Mouse (Mus musculus) erythroblast, embryonic 14.5 days (primary cell): ENCODE results near the gene Cdk5rap1. TPM values are rescaled to one million over a fixed set of nuclear protein-coding genes. Genes with fewer than 3 reads are reported as not detected.
"Not testable (repeated sequence)": the region's sequence is repeated elsewhere in the genome, so short reads cannot be mapped to it uniquely, and the experiment has no call there.

Experiments used
- H3K27me3 ChIP-seq: 2 replicates; pipeline ENCODE4 v1.6.1; 2012; ENCODE audit warnings: inconsistent platforms; ENCODE audit not compliant: control insufficient read depth
- H3K36me3 ChIP-seq: 2 replicates; pipeline ENCODE4 v1.6.1; 2012; ENCODE audit warnings: mild to moderate bottlenecking, inconsistent platforms; ENCODE audit not compliant: control insufficient read depth
- H3K4me1 ChIP-seq: 2 replicates; pipeline ENCODE4 v1.6.1; 2012; ENCODE audit warnings: inconsistent platforms; ENCODE audit not compliant: control insufficient read depth
- H3K4me3 ChIP-seq: replicated peaks from 2 replicates; pipeline ENCODE3; 2012; ENCODE audit warnings: moderate library complexity, mild to moderate bottlenecking, inconsistent platforms
- H3K9me3 ChIP-seq: 2 replicates; pipeline ENCODE4 v1.6.1; 2012; ENCODE audit warnings: low read length, inconsistent platforms, mixed read lengths; ENCODE audit not compliant: control insufficient read depth
- GATA1 ChIP-seq: IDR thresholded peaks from 2 replicates; pipeline ENCODE4 v1.6.1; 2012; ENCODE audit warnings: low read length, inconsistent platforms, mixed read lengths
- TAL1 ChIP-seq: IDR thresholded peaks from 3 replicates; pipeline ENCODE4 v1.6.1; 2012; ENCODE audit warnings: low read length, inconsistent platforms, mixed read lengths
- polyA plus RNA-seq: library from polyadenylated mRNA; stranded (reverse); fragments of >175 nt; gene quantifications from 2 replicates; pipeline ENCODE4 v1.2.3, GENCODE M21; 2012

The Cdk5rap1 gene
- polyA plus RNA-seq, 1 experiment = 0.05 TPM

DNA sequence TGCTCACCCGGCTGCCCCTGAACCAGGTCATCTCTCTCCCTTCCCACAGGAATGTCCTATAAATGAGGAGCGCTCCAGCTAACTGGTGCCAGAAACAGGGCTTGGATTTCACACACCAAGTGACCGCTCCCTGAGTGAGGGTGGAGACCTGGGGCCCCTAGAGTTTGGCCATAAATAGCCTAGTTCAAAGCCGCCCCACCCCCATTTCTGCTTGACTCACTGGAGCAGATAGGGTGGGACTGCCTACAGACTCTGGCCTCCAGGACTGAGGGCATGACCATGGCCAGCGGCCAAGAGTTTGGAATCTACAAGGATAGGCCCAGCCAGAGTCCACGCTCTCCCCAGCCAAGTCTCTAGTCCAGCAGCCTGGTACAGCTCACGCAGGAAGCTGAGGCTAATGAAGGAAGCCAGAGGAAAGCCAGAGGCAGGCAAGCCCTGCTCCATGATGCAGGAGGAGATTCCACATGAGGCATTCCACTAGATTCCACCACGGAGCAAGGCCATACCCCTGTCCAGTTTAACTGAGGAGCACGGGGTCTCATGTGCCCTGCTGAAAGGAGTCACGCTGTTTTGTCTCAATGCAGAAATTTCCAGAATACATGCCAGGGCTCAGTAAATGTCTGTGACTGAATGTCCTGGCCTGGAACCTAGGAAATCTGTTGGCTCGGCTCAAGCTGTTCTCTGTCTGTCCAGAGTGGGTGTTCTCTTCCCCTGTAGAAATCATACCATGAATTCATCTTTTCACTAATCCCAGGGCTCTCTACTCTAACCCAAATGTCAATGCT, 17.6 kb upstream of the Cdk5rap1 start:
- Histone ChIP-seq H3K36me3 (no peaks in the 10 kb centered on the region), H3K27me3 (no peaks in the 10 kb centered on the region), H3K4me3 (no peak overlapping the region), H3K4me1 (no peaks in the 10 kb centered on the region), H3K9me3 (no peaks in the 10 kb centered on the region)
- TF ChIP-seq TAL1 (no peak), GATA1 (no peak)

DNA sequence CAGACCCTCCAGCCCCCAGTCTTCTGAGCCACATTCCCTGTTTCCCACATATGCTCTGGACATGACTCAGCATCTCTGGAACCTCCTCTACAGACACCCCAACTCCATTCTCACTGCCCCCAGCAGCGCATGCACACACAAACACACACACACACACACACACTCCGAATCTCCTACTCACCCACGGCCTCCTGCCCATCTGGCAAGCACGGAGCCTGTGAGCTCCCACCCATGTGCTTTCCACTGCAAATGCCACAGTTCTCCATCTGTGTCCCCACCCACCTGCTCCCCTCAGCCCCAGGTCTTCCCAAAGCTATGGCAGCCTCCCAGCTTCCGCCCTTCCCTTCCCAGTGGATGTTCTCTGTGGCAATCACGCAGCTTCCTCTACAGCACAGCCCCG, 6.3 kb upstream of the Cdk5rap1 start:
- no peaks in the 10 kb centered on the region for H3K4me1 ChIP-seq
- no peaks in the 10 kb centered on the region for H3K36me3 ChIP-seq
- H3K27me3 ChIP-seq = peaks cover 2% of the 10 kb centered on the region
- no peak overlapping the region for H3K4me3 ChIP-seq
- TF ChIP-seq GATA1 (no peak), TAL1 (no peak)
- H3K9me3 ChIP-seq = no peaks in the 10 kb centered on the region

DNA sequence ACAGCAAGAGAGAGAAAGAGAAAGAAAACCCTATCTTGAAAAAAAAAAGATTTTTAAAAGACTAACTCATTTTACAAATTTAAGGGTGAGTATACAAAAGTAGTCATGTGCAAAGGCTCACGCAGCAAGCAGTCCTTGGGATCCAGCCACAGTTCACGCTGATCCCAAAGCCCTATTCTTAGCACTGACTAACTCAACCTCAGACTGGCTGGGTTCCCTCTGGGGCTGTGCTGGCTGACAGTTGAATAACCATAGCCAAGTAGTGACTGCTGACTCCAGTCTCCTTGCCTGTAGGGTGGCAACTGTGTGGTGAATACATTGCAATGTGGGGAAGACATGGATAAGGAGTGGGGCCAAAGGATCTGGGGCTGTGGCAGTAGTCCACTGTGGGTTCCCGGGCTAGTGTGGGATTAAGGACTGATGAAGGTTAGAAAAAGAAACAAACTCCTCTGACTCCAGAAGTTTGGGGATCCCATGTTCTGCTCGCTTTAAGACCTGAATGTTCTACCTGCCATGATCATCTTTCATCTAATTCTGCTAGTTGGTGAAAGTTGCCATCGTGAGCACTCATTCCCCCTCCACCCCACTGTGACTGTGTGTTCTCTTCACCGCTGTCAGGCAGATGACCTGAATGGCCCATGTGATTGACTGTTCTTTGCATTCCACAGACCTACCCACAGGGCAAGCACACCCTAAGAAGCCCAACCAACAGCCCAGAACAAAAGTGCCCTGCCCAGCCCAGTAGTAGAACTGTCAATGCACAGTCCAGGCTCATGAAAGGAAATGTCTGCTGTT, 2.2 kb upstream of the Cdk5rap1 start:
- H3K27me3 ChIP-seq = peaks cover 2% of the 10 kb centered on the region
- no peaks in the 10 kb centered on the region for H3K9me3 ChIP-seq
- TF ChIP-seq GATA1 = no peak
- no peak for TF ChIP-seq TAL1
- H3K36me3 ChIP-seq = peaks cover 8% of the 10 kb centered on the region
- no peak overlapping the region for H3K4me3 ChIP-seq
- peaks cover 20% of the 10 kb centered on the region for H3K4me1 ChIP-seq

DNA sequence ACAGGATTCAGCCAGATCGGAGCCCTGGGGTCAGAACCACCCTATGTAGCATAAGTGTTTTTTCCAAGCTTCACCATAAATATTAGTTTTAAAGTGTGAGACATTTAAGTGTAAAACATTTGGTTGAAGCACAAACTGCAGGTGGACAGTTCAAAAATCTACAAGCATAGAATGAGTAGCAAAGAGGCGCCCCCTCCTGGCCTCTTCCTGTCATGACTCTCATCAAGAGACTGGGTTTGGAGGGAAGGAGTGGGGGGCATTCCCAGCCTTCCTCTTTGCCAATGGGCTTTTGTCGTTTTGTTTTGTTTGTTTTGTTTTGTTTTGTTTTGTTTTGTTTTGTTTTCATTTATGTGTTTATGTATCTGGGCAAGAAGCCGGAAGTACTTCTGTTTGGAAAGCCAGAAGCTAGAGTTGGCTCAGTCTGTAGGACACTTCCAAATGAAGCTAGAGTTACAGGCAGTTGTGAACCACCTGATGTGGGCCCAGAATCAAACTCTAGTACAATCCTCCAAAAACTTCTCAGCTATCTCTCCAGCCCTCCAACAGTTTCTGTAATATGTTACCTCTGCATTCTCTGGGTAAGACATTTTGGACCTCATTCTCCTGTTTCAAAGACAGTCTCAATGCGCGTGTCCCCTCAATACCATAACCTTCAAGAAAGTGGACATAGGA, 1.3 kb upstream of the Cdk5rap1 start:
- TF ChIP-seq GATA1 (no peak), TAL1 (no peak)
- Histone ChIP-seq H3K4me1 (peaks cover 20% of the 10 kb centered on the region), H3K36me3 (peaks cover 15% of the 10 kb centered on the region), H3K27me3 (peaks cover 2% of the 10 kb centered on the region), H3K9me3 (no peaks in the 10 kb centered on the region), H3K4me3 (no peak overlapping the region)

DNA sequence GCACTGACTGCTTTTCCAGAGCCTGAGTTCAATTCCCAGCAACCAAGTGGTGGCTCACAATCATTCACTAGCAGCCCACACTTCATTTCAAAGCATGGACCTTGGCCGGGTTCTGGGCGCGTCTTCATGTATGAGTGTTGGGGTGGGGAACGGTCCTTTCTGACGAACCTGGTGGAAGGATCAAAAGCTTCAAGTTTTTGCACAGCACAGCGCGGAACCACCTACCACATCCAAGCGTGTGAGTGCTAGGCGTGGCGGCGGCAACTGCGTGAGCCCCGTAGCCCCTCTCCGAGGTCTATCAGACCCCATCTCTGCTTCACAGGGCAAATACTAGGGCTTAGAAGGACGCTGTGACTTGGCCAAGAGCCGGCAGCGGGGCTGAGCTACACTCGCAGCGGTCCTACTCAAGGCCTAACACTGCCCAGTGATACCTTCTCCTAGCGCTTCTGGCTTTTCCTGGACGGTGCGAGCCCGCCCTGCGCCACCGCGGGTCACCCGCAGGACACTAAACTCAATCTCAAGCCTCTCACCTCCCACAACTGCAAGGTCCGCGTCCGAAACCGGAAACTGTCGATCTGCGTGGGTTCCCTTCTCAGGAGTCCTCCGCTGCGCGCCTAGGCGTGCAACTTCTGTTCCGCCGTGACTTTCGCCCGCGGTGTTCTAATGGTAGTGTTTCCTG, 520 bp downstream of the Cdk5rap1 start:
- peaks cover 29% of the 10 kb centered on the region for H3K36me3 ChIP-seq
- H3K4me3 ChIP-seq = peak overlapping the region; percentile 78
- H3K9me3 ChIP-seq = no peaks in the 10 kb centered on the region
- TF ChIP-seq TAL1 (no peak), GATA1 (no peak)
- H3K4me1 ChIP-seq = peaks cover 20% of the 10 kb centered on the region
- no peaks in the 10 kb centered on the region for H3K27me3 ChIP-seq

DNA sequence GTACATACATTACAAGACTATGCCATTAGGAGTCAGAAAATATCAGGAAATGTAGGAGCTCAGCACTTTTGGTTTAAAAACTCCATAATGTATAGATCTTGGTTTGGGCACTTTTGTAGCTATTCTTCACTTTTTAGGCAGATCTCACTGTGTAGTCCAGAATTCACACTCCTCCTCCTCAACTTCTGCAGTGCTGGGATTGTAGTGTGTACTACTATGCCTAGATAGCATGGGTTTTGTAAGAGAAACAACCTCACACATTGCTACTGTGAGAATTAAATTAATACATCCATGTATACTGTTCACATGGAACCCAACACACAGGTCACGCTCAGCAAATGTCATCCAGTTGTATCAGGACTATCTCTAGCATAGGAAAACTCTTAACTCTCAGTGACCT, 5.3 kb downstream of the Cdk5rap1 start:
- no peak for TF ChIP-seq GATA1
- TF ChIP-seq TAL1 = no peak
- Histone ChIP-seq H3K9me3 (no peaks in the 10 kb centered on the region; the same call in 1 of the 2 replicates), H3K27me3 (no peaks in the 10 kb centered on the region), H3K36me3 (peaks cover 65% of the 10 kb centered on the region), H3K4me1 (peaks cover 10% of the 10 kb centered on the region), H3K4me3 (no peak overlapping the region)

DNA sequence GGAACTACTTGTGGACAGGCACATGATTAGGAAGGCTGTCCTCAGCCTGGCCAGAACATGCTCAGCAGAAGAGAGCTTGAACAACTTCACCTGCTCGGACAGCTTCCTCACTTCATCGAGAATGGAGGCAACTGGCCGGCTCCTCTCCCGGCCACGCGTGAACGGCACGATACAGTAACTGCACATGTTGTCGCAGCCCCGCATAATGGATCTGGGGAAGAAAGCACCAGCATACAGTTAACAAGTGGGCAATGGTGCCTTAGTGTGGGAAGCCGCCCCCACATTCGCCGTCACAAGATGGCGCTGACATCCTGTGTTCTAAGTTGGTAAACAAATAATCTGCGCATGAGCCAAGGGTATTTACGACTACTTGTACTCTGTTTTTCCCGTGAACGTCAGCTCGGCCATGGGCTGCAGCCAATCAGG, 18.8 kb downstream of the Cdk5rap1 start:
- H3K4me3 ChIP-seq, H3K4me1 ChIP-seq, H3K9me3 ChIP-seq, H3K27me3 ChIP-seq: not testable (repeated sequence)
- peaks cover 40% of the 10 kb centered on the region for H3K36me3 ChIP-seq

DNA sequence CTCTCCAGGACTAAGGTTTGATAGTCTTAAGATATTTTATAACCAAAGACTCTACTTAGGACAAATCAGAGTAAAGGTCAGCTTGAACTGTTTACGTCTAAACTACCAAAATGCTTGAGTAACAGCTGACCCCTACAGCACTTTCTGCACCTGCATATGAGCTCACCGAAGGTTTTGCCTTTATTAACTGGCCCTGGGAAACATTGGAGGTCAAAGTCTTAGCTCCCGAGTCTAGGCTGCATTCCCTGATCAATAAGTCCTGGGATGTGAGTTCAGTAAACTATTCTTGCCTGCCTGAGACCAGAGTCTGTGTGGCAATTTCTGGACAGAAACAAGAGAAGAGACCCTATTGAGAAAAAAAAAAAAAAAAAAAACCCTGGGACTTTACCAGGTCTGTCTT, 24.7 kb downstream of the Cdk5rap1 start:
- peaks cover 69% of the 10 kb centered on the region for H3K36me3 ChIP-seq
- H3K9me3 ChIP-seq = no peaks in the 10 kb centered on the region
- TF ChIP-seq GATA1 (no peak), TAL1 (no peak)
- H3K4me1 ChIP-seq = no peaks in the 10 kb centered on the region
- H3K27me3 ChIP-seq = no peaks in the 10 kb centered on the region
- no peak overlapping the region for H3K4me3 ChIP-seq

DNA sequence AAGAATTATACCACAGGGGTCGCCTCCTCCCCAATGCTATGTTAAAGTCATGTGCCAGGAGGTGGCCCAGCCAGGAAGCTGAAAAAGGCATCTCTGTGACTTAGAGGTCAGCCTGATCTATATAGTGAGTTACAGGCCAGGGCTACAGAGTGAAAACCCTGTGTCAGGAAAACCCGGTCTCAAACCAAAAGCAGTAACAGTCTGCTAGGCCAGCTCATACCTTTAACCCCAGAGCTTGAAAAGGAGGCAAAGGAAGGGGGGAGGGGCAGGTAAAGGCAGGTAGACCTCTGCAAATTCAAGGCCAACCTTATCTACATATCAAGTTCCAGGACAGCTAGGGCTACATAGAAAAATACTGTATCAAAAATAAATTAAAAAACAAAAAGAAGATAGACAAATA, 33.5 kb downstream of the Cdk5rap1 start:
- H3K36me3 ChIP-seq = peaks cover 44% of the 10 kb centered on the region

More for the DNA sequence above, 33.5 kb downstream of the Cdk5rap1 start:
- H3K4me1 ChIP-seq = no peaks in the 10 kb centered on the region
- TF ChIP-seq TAL1 (no peak), GATA1 (no peak)
- no peak overlapping the region for H3K4me3 ChIP-seq
- no peaks in the 10 kb centered on the region for H3K27me3 ChIP-seq
- no peaks in the 10 kb centered on the region for H3K9me3 ChIP-seq
